Mouse (Mus musculus) forebrain, postnatal 0 days (tissue): ENCODE results near the gene Golph3l. TPM values are rescaled to one million over a fixed set of nuclear protein-coding genes. Genes with fewer than 3 reads are reported as not detected.

ENCODE experiments used
- ATAC-seq: fragments of 200-750 bp; cut with Nextera tagmentation; 2 replicates; pipeline ENCODE4 v1.8.0; 2017; ENCODE audit warnings: mild to moderate bottlenecking, moderate library complexity
- DNase-seq: peaks from one replicate; pipeline ENCODE4 v3.0.0-alpha.2; 2015
- H3K27ac ChIP-seq: fragments of 300-500 bp; sonication (generic); 2 replicates; pipeline ENCODE4 v1.5.1; 2014; ENCODE audit warnings: low read depth, mild to moderate bottlenecking, antibody characterized with exemption, low read length, moderate library complexity, mixed read lengths
- H3K27me3 ChIP-seq: fragments of 300-500 bp; sonication (generic); 2 replicates; pipeline ENCODE4 v1.6.1; 2014; ENCODE audit warnings: mild to moderate bottlenecking, low read length, mixed read lengths; ENCODE audit not compliant: insufficient read depth
- H3K36me3 ChIP-seq: fragments of 300-500 bp; sonication (generic); 2 replicates; pipeline ENCODE4 v1.6.1; 2014; ENCODE audit warnings: mild to moderate bottlenecking, moderate library complexity; ENCODE audit not compliant: insufficient read depth
- H3K4me1 ChIP-seq: fragments of 300-500 bp; sonication (generic); 2 replicates; pipeline ENCODE4 v1.6.1; 2014; ENCODE audit warnings: antibody characterized with exemption; ENCODE audit not compliant: insufficient read depth
- H3K4me2 ChIP-seq: fragments of 300-500 bp; sonication (generic); 2 replicates; pipeline ENCODE4 v1.6.1; 2014; ENCODE audit warnings: low read depth, mild to moderate bottlenecking, moderate library complexity
- H3K4me3 ChIP-seq: fragments of 300-500 bp; sonication (generic); 2 replicates; pipeline ENCODE4 v1.5.1; 2014; ENCODE audit warnings: low read depth, low read length, mixed read lengths
- H3K9ac ChIP-seq: fragments of 300-500 bp; sonication (generic); 2 replicates; pipeline ENCODE4 v1.6.1; 2014; ENCODE audit warnings: mild to moderate bottlenecking
- H3K9me3 ChIP-seq: fragments of 300-500 bp; sonication (generic); 2 replicates; pipeline ENCODE4 v1.6.1; 2016; ENCODE audit warnings: low read length
- CTCF ChIP-seq: sonication (generic); IDR thresholded peaks from 2 replicates; pipeline ENCODE4 v1.5.1; 2016; ENCODE audit warnings: antibody characterized with exemption, control low read depth, low read depth
- WGBS: fragments of 180-500 bp; shearing (Covaris S2); extraction: QIAGEN DNeasy Blood & Tissue Kit; methylation state at CpG from one replicate; pipeline ENCODE4 v1.1.7; 2014; 5-methylcytosine and 5-hydroxymethylcytosine counted together
- polyA plus RNA-seq: library from polyadenylated mRNA; unstranded; fragments of >200 nt; fragmentation: Nextera tagmentation; extraction: Ambion mirVana; gene quantifications from 2 replicates; pipeline ENCODE4 v1.2.1, GENCODE M21; 2015
- total RNA-seq: library from RNA; depleted of rRNA; stranded (reverse); fragments of >200 nt; gene quantifications from 2 replicates; pipeline ENCODE4 v1.2.3, GENCODE M21; 2014

Golph3l gene
- total and polyA plus RNA-seq, 2 experiments from 2014 or later = 19.2 to 28.5 TPM

GRCm38 (mm10) chr3:95624628-95625503 lies 36.1 kb downstream of the Golph3l start, which contains the start of gene Ensa:
Gene Ensa, plus strand, starts transcription at chr3:95624993.
- WGBS = under 1% methylated on average over 44 of the region's 44 CpGs
- no peak for TF ChIP-seq CTCF
- ATAC-seq (peak; percentile 97), DNase-seq (peak; percentile 99)
- Histone ChIP-seq H3K27me3 (no peaks in the 10 kb centered on the region), H3K4me3 (peak within 1 kb of the TSS; percentile 65), H3K36me3 (peaks cover 31% of the 10 kb centered on the region), H3K4me2 (peak within 1 kb of the TSS; percentile 73), H3K27ac (peak within 1 kb of the TSS; percentile 93), H3K9ac (peak within 1 kb of the TSS; percentile 76), H3K4me1 (peaks cover 12% of the 10 kb centered on the region), H3K9me3 (no peaks in the 10 kb centered on the region)

- ATAC-seq (no peak), DNase-seq (no peak)
- Histone ChIP-seq H3K9me3 (no peaks in the 10 kb centered on the region), H3K27ac (no peak overlapping the region), H3K4me1 (peaks cover 12% of the 10 kb centered on the region), H3K36me3 (peaks cover 55% of the 10 kb centered on the region), H3K9ac (no peak overlapping the region), H3K27me3 (no peaks in the 10 kb centered on the region), H3K4me3 (no peak overlapping the region), H3K4me2 (no peak overlapping the region)
- WGBS = 89% methylated on average over 5 of the region's 5 CpGs
- TF ChIP-seq CTCF = no peak
Measured at GRCm38 (mm10) chr3:95627763-95628162, 39.0 kb downstream of the Golph3l start.

GRCm38 (mm10) chr3:95629755-95630154 lies 41.0 kb downstream of the Golph3l start:
- no peak for TF ChIP-seq CTCF
- DNase-seq (peak; percentile 31), ATAC-seq (no peak)
- H3K36me3 ChIP-seq = peaks cover 68% of the 10 kb centered on the region
- H3K4me1 ChIP-seq = peaks cover 12% of the 10 kb centered on the region
- H3K4me2 ChIP-seq = no peak overlapping the region
- H3K9ac ChIP-seq = no peak overlapping the region
- H3K27me3 ChIP-seq = no peaks in the 10 kb centered on the region
- WGBS = 65% methylated on average over 4 of the region's 4 CpGs
- no peak overlapping the region for H3K27ac ChIP-seq
- no peaks in the 10 kb centered on the region for H3K9me3 ChIP-seq
- no peak overlapping the region for H3K4me3 ChIP-seq

DNA sequence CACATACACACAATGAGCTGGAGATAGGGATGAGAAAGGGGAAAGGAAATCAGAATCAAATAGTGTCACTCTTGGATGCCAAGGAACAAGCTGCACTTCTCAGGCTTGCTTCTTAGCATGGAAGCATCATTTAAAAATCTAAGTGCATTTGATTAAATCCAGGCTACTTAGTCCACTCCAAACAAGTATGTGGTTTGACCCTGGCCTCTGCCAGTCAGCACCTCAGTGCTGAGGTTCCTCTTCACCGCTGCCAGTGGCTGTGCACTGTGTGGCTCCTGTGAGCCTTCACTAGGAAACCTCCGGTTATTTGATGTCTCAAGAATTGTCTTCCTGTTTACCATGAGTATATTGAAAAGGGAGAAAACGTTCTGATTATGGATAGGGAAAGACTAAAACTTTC lies 42.1 kb downstream of the Golph3l start:
- H3K27me3 ChIP-seq = no peaks in the 10 kb centered on the region

GRCm38 (mm10) chr3:95631304-95631703 lies 42.6 kb downstream of the Golph3l start:
- no peaks in the 10 kb centered on the region for H3K27me3 ChIP-seq
- ATAC-seq (no peak), DNase-seq (no peak)
- H3K4me3 ChIP-seq = no peak overlapping the region
- no peaks in the 10 kb centered on the region for H3K9me3 ChIP-seq
- no peak overlapping the region for H3K4me2 ChIP-seq
- peaks cover 75% of the 10 kb centered on the region for H3K36me3 ChIP-seq
- H3K4me1 ChIP-seq = peaks cover 4% of the 10 kb centered on the region; the same call in 1 of the 2 replicates
- WGBS = 73% methylated on average over 6 of the region's 6 CpGs
- no peak overlapping the region for H3K9ac ChIP-seq
- no peak for TF ChIP-seq CTCF
- no peak overlapping the region for H3K27ac ChIP-seq

More for the DNA sequence above, 42.1 kb downstream of the Golph3l start:
- DNase-seq (no peak), ATAC-seq (no peak)
- no peak for TF ChIP-seq CTCF
- peaks cover 75% of the 10 kb centered on the region for H3K36me3 ChIP-seq
- no peaks in the 10 kb centered on the region for H3K9me3 ChIP-seq
- WGBS = 86% methylated on average over 3 of the region's 3 CpGs
- peaks cover 8% of the 10 kb centered on the region for H3K4me1 ChIP-seq
- no peak overlapping the region for H3K27ac ChIP-seq
- H3K9ac ChIP-seq = no peak overlapping the region
- no peak overlapping the region for H3K4me2 ChIP-seq
- H3K4me3 ChIP-seq = no peak overlapping the region

DNA sequence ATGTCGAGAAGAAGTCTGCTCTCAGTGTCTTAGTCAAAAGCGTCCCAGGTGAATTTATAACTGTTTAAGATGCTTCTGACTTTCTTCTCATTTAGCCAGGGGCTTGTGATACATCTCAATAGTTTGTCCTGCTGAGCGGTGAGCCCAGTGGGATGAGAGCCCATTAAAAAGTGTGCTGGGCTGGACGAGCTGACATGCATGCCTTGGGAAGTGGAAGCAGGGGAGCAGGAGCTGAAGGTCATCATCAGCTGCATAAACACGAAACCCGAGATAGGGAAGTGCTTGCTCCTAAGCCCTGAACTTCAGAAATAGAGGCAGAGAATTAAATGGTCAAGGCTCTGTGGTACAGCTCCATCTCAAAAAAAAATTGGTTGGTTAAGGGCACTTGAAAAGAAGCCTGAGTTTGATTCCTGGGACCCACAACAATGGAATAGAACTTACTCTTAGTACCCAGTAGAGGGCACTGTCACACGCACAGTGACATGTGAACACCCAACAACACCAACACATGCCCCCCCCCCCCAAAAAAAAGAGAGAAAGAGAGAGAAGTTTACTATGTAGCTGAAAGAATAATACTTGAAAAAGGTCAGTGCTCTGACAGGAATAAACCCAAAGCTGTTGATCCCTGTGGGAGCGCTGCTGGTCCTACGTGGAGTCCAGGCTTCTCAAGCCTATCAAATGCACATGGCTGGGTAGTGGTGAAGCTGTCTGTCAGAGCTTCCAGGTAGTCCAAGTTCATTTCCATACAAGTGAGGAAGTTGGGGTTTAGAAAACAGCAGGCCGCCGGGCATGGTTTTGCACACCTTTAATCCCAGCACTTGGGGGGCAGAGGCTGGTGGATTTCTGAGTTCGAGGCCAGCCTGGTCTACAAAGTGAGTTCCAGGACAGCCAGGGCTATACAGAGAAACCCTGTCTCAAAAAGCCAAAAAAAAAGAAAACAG lies 44.2 kb downstream of the Golph3l start:
- Histone ChIP-seq H3K4me2 (no peak overlapping the region), H3K36me3 (peaks cover 73% of the 10 kb centered on the region), H3K4me3 (no peak overlapping the region), H3K4me1 (no peaks in the 10 kb centered on the region), H3K9me3 (no peaks in the 10 kb centered on the region), H3K27ac (no peak overlapping the region), H3K9ac (no peak overlapping the region), H3K27me3 (no peaks in the 10 kb centered on the region)
- ATAC-seq (peak; percentile 38; the same call in 1 of the 2 replicates), DNase-seq (peak; percentile 41)
- 77% methylated on average over 12 of the region's 12 CpGs for WGBS
- peak; percentile 68 for TF ChIP-seq CTCF

- peaks cover 57% of the 10 kb centered on the region for H3K36me3 ChIP-seq
- DNase-seq = no peak
- H3K4me2 ChIP-seq = no peak overlapping the region
- no peak for ATAC-seq
- H3K4me3 ChIP-seq = no peak overlapping the region
- H3K4me1 ChIP-seq = no peaks in the 10 kb centered on the region
- no peaks in the 10 kb centered on the region for H3K9me3 ChIP-seq
- H3K27ac ChIP-seq = no peak overlapping the region
- H3K27me3 ChIP-seq = no peaks in the 10 kb centered on the region
- TF ChIP-seq CTCF = no peak
- 83% methylated on average over 4 of the region's 4 CpGs for WGBS
- no peak overlapping the region for H3K9ac ChIP-seq
Measured at GRCm38 (mm10) chr3:95635636-95636035, 46.9 kb downstream of the Golph3l start.
